Mouse (Mus musculus) cerebellum, adult 2 months (tissue): Measurements from ENCODE around the gene Nmrk2. TPM values are rescaled to one million over a fixed set of nuclear protein-coding genes. Genes with fewer than 3 reads are reported as not detected.

Source experiments
- DNase-seq, 2 experiments: peaks; one replicate each; pipeline ENCODE4 v3.0.0; 2021
- H3K27ac ChIP-seq: fragments of 200-500 bp; 2 replicates; pipeline ENCODE4 v1.5.1; 2012; ENCODE audit warnings: low read length, control low read depth, inconsistent platforms; ENCODE audit not compliant: insufficient read depth
- H3K27me3 ChIP-seq: fragments of 200-500 bp; 2 replicates; pipeline ENCODE4 v1.6.1; 2012; ENCODE audit warnings: inconsistent platforms, mild to moderate bottlenecking, low read length, moderate library complexity; ENCODE audit not compliant: control insufficient read depth, insufficient read depth
- H3K4me1 ChIP-seq: fragments of 200-500 bp; 2 replicates; pipeline ENCODE4 v1.6.1; 2011; ENCODE audit warnings: low read length; ENCODE audit not compliant: control insufficient read depth, insufficient read depth
- H3K4me3 ChIP-seq: fragments of 200-500 bp; replicated peaks from 2 replicates; pipeline ENCODE3; 2011; ENCODE audit warnings: mild to moderate bottlenecking, low read depth, low read length, control low read depth; ENCODE audit not compliant: insufficient read depth
- CTCF ChIP-seq: fragments of 200-500 bp; IDR thresholded peaks from 2 replicates; pipeline ENCODE4 v1.5.1; 2011; ENCODE audit warnings: low read depth, mild to moderate bottlenecking, control low read depth, low read length, moderate library complexity, borderline replicate concordance; ENCODE audit not compliant: insufficient read depth
- POLR2A ChIP-seq: fragments of 200-500 bp; IDR thresholded peaks from 2 replicates; pipeline ENCODE4 v1.6.1; 2011; ENCODE audit warnings: low read length, control low read depth, borderline replicate concordance; ENCODE audit not compliant: insufficient read depth
- WGBS: fragments of 180-500 bp; shearing (Covaris S2); methylation state at CpG from one replicate; pipeline ENCODE4 v1.1.7; 2018; 5-methylcytosine and 5-hydroxymethylcytosine counted together
- polyA plus RNA-seq: library from polyadenylated mRNA; depleted of rRNA; stranded (reverse); fragments of >200 nt; gene quantifications from 2 replicates; pipeline ENCODE4 v1.2.3, GENCODE M21; 2012; rRNA removed

Gene Nmrk2
- polyA plus RNA-seq = 0.16 and 0.33 TPM in 2 replicates

DNA sequence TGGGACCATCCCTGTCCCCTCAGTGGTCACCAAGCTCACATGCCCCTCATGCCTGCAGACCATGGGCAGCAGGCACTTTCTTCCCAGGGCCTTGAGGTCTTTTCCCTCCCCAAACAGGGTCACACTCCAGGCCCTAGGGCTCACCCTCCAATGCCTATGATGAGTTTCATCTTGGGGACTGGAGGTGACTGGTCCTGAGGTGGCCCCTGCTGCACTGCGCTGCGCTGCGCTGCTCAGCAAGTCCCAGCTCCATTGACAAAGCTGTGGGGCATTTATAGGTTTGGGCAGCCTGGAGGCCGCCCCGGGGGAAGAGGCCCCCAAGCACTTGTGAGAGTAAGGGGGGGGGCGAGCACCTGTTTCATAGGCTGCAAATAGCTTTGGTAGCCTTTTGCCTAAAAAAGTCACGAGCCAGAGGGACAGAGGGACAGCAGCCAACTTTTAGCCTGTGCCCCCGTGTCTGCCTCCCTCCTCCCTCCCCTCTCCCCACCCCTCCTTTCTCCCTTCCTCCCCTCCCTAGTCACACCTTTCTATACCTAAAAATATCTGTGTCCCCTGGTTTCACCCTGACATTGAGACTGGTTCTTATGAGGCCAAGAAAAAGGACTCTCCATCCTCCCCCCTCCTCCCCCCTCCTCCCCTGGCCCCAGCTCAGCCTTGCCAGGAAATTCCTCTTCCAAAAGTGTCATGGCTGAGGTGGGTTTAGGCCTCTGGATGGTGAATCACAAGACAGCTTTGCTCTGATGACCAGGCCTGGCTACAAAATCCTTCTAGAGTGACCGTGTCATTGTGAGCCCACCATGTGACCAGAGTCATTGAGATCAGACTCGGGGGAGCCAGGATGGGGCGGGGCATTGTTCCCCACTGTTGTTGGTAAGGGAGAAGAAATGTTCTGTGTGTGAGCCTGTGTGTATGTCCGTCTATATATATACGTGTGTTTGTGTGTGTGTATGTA, at the start of gene Nmrk2:
TSS of gene Nmrk2 (minus strand) at position 245 of the 952 bp plus-strand sequence.
- no peak within 1 kb of the TSS for H3K27ac ChIP-seq
- no peaks in the 10 kb centered on the region for H3K4me1 ChIP-seq
- 49% methylated on average over 13 of the region's 13 CpGs for WGBS
- TF ChIP-seq POLR2A = no peak
- TF ChIP-seq CTCF = no peak
- no peak for DNase-seq
- H3K4me3 ChIP-seq = no peak within 1 kb of the TSS
- H3K27me3 ChIP-seq = no peaks in the 10 kb centered on the region

DNA sequence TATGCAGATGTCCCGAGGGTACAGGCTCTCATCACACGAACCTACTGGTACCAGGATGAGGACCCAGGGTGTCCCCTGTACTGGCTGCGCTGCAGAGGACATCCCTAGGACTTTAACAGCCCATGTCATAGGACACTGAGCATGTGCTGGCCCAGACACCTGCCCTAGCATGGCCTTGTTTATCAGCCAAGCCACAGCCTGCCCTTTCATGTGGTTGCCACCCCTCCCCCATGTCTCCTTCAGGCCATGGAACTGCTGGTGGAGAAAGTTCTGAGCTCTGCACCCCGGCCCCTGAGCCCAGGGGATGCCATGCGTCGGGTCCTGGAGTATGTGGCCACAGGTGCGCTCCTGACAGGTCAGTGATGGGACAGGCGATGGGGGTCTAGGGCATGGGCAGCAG, 47.6 kb upstream of the Nmrk2 start:
- WGBS = 82% methylated on average over 8 of the region's 8 CpGs
- DNase-seq = no peak
- Histone ChIP-seq H3K4me3 (no peak overlapping the region), H3K27ac (no peak overlapping the region), H3K27me3 (no peaks in the 10 kb centered on the region), H3K4me1 (peaks cover 1% of the 10 kb centered on the region)
- TF ChIP-seq CTCF (no peak), POLR2A (no peak)

DNA sequence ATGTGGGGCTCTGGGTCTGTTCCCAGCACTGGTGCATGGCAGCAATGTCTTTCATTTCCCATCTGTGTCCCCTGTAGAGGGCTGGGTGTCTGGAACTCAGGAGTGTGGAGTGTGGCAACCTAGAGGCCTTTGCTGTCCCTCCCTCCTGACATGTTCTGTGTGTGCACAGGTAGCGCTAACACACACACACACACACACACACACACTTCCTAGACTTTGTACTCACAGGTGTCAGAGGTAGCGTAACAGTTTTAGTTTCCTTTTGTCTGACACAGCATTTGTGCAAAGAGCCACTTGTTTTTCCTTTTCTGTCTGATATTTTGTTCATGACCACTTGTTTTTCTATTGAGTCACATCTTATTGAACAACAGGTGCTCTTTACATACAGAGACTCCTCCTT, 46.0 kb upstream of the Nmrk2 start:
- WGBS = 96% methylated on average over 2 of the region's 2 CpGs
- Histone ChIP-seq H3K27ac (no peak overlapping the region), H3K4me1 (peaks cover 3% of the 10 kb centered on the region), H3K27me3 (no peaks in the 10 kb centered on the region), H3K4me3 (no peak overlapping the region)
- no peak for TF ChIP-seq CTCF
- TF ChIP-seq POLR2A = no peak
- DNase-seq = no peak

DNA sequence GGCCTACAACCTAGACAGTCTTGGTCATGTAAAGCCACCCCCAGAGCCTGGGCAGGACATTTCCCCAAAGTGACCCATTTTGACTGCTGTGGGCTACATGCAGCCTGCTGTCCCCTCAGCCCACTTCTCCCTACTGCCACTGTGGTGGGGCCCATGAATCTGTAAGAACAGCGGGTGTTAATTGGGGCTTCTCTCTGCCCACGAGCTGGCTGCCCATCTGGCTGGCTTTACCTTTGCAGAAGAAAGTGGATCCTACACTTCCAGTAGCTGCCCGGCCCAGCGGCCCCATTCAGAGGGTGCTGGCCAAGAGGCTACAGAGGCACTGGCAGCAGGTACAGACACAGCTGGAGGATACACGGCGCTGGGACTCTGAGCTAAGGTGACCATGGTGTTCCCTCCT, 43.3 kb upstream of the Nmrk2 start:
- H3K4me3 ChIP-seq = no peak overlapping the region
- H3K27ac ChIP-seq = no peak overlapping the region
- no peak for DNase-seq
- TF ChIP-seq CTCF = no peak
- TF ChIP-seq POLR2A = no peak
- 71% methylated on average over 6 of the region's 6 CpGs for WGBS
- H3K4me1 ChIP-seq = peaks cover 3% of the 10 kb centered on the region
- no peaks in the 10 kb centered on the region for H3K27me3 ChIP-seq

DNA sequence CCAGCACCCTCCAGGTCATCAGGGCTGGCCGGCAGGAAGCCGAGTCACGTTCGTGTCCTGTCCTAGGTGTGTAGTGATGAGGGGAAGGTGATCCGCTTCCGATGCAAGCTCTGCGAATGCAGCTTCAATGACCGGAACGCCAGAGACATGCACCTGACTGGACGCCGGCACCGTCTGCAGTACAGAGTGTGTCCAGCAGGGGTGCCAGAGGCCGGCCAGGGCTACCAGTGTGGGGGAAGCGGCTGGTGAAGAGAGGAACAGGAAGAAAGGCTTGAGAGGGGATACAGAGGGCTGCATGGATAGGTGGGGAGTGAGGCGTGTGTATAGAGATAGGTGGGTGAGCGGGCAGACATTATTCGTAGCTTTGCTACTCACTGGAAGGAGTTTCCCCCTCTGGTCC, 42.7 kb upstream of the Nmrk2 start:
- peak; percentile 94 for TF ChIP-seq CTCF
- TF ChIP-seq POLR2A = no peak
- peak; percentile 76 to 90 for DNase-seq
- 7% methylated on average over 17 of the region's 17 CpGs for WGBS

DNA sequence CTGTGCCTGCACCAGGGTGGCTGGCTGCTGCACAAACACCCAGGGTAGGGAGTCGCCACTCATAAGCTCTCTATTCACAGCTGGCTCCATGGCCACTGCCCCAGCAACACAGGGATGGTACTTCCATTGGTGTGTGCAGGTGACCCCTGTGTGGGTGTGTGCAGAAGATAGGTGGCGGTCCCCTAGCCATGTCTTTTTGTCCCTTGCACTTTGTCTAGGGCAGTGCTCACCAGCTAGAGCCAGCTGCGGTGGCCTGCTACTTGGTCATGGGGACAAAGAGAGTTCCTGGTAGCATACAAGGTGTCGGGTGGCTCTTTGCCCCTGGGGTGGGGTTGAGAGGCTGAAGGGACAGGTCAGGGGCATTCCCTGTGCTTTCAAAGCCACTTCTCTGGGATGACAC, 42.3 kb upstream of the Nmrk2 start:
- no peak for TF ChIP-seq POLR2A
- TF ChIP-seq CTCF = no peak
- peaks cover 3% of the 10 kb centered on the region for H3K4me1 ChIP-seq
- H3K27me3 ChIP-seq = no peaks in the 10 kb centered on the region
- H3K4me3 ChIP-seq = no peak overlapping the region
- WGBS = 75% methylated on average over 4 of the region's 4 CpGs
- H3K27ac ChIP-seq = no peak overlapping the region
- DNase-seq = no peak

More for the DNA sequence above, 42.7 kb upstream of the Nmrk2 start:
- H3K27me3 ChIP-seq = no peaks in the 10 kb centered on the region
- H3K27ac ChIP-seq = no peak overlapping the region
- no peak overlapping the region for H3K4me3 ChIP-seq
- peaks cover 3% of the 10 kb centered on the region for H3K4me1 ChIP-seq

DNA sequence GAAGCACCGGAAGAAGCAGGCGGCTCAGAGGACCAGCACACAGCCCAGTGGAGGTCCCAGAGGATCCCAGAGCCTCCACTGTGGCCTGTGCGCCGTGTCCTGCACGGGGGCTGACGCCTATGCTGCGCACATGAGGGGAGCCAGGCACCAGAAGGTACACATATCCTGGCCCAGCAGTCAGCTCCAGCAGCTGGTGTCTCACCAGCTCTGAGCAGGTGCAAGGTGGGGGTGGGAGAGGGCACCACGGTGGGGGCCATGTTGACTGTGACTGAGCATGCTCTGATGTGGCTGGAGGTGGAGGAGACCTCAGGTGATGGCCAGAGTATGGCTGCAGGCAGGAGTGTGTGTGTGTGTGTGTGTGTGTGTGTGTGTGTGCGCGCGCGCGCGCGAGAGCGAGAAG, 40.2 kb upstream of the Nmrk2 start:
- no peak for TF ChIP-seq POLR2A
- TF ChIP-seq CTCF = no peak
- no peak for DNase-seq
- Histone ChIP-seq H3K4me3 (no peak overlapping the region), H3K27me3 (no peaks in the 10 kb centered on the region), H3K27ac (no peak overlapping the region), H3K4me1 (peaks cover 3% of the 10 kb centered on the region)
- WGBS = 85% methylated on average over 16 of the region's 16 CpGs

DNA sequence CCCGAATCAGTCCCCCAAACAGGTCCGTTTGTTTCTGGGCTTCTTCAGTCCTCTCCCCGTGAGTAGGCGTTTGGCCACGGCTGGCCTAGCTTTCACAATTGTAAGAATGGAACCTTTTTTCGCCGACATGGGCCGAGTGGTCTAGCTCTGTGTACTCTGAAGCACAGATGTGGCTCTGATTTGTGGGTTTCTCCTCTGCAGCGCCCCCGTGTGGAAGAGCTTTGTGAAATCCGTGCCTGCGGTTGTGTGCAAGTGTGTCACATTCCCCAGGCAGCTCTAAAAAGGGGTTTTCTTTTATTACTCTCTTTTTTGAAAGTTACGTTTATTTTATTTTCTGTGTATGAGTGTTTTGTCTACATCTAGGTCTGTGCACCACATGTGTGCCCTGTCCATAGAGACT, 39.0 kb upstream of the Nmrk2 start:
- 32% methylated on average over 13 of the region's 13 CpGs for WGBS
- no peak overlapping the region for H3K27ac ChIP-seq
- no peak overlapping the region for H3K4me3 ChIP-seq
- peak; percentile 61; the same call in 1 of the 2 replicates for TF ChIP-seq CTCF
- TF ChIP-seq POLR2A = no peak
- no peaks in the 10 kb centered on the region for H3K27me3 ChIP-seq
- DNase-seq = peak in 1 of 2 experiments; percentile 67
- peaks cover 3% of the 10 kb centered on the region for H3K4me1 ChIP-seq
